Mouse (Mus musculus) cerebellum, adult 2 months (tissue): Measurements from ENCODE around the gene Pak4.

ENCODE experiments used
- CTCF ChIP-seq: fragments of 200-500 bp; IDR thresholded peaks from 2 replicates; pipeline ENCODE4 v1.5.1; 2011; ENCODE audit warnings: low read depth, mild to moderate bottlenecking, control low read depth, low read length, moderate library complexity, borderline replicate concordance; ENCODE audit not compliant: insufficient read depth
- POLR2A ChIP-seq: fragments of 200-500 bp; IDR thresholded peaks from 2 replicates; pipeline ENCODE4 v1.6.1; 2011; ENCODE audit warnings: low read length, control low read depth, borderline replicate concordance; ENCODE audit not compliant: insufficient read depth

GRCm38 (mm10) chr7:28647016-28647415 lies 49.0 kb upstream of the Pak4 start:
- TF ChIP-seq CTCF (no peak), POLR2A (no peak)
